Mouse (Mus musculus) small intestine, adult 2 months (tissue): Measurements from ENCODE around the gene Cyp4f39.

Experiments
- CTCF ChIP-seq: fragments of 200-500 bp; IDR thresholded peaks from 2 replicates; pipeline ENCODE4 v1.5.1; 2012; ENCODE audit warnings: low read depth, mild to moderate bottlenecking, control low read depth, inconsistent platforms, low read length, moderate library complexity, mixed read lengths; ENCODE audit not compliant: insufficient replicate concordance, insufficient read length; ENCODE audit errors: extremely low read depth
- POLR2A ChIP-seq: fragments of 200-500 bp; IDR thresholded peaks from 2 replicates; pipeline ENCODE4 v1.6.1; 2012; ENCODE audit warnings: low read depth, mild to moderate bottlenecking, control low read depth, inconsistent platforms, low read length, moderate library complexity

DNA sequence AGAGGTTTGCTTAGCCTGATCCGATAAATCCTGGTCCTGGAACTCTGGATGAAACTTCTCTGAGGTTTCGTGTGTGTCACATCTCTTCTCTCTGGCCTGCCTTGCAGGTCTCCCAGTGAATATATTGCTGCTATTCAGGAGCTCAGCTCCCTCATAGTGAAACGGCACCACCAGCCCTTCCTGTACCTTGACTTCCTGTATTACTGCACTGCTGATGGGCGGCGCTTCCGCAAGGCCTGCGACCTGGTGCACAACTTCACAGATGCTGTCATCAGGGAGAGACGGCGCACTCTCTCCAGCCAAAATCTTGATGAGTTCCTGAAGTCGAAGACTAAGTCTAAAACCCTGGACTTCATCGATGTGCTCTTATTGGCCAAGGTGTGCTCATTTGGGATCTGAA lies 71.4 kb downstream of the Cyp4f39 start:
- TF ChIP-seq CTCF (no peak), POLR2A (no peak)
